Mouse (Mus musculus) embryo, embryonic 11 days (tissue): Measurements from ENCODE around the gene Gfod1.

Source experiments
- DNase-seq: peaks from one replicate; pipeline ENCODE4 v3.0.0-alpha.2; 2015

Gene Gfod1

DNA sequence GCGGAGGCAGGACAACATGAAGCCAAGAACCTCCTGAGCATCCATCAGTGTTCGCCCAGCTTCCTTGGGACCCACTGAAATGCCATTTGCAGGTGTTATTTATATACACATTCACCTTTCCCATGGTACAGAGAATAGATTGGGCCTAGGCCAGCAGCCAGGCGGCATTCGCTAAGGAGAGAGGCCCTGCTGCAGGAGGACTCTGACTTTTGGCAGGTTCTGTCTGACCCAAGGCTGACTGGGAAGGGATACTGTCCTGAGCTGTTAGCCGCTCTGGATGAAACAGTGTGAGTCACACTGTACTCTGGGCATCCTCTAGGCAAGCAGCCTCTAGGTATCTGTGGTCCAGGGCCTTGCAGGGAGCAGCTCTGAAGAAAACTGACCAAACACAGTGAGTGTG, 6.4 kb downstream of the Gfod1 start:
- no peak for DNase-seq

DNA sequence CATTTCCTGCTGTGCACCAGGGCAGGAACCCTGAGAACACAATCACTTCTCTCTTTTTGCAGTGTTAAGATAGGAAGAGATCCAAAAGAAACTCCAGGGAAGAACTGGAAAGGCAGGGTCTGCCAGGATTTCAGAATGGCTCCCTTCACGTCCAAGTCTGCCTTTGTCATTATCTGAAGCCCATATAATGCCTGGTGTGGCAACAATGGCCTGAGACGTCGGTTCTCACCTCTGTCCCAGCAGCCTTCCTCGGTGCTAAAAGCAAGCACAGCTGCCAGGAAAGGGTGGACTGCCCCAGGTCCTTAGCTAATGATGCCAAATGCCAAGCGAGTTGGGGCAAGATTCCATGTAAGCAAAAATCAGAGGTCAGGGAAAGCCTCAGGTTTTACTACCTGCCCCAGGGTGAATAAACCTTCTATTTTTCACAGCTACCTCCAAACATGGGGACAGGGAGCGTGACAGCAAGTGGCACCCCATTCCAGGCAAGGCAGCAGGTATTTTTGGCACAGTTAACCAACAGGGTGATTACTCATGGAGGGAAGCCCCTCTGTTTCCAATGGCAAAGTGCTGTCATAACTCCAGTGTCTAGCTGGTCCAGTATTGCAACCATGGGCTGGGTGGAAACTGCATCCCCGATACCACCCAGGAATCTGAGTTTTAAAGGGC, 7.7 kb downstream of the Gfod1 start:
- no peak for DNase-seq

DNA sequence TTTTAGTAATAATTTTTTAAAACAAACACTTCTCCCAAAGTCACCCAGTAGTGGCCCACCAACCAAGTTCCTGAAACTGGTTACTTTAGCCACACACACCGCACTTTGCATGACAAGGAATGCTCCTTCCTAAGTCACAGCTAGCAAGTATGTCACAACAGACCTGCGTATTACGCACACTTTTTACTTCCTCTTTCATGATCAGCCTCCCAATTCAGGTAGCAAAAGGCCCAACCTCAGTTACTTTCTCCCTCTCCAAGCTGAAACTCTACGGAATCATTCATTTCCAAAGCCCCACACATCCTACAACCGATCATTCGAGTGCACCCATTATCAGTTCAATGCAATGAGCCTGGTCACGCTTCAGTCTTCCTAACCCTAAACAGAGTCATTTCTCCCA, 8.3 kb downstream of the Gfod1 start:
- no peak for DNase-seq

DNA sequence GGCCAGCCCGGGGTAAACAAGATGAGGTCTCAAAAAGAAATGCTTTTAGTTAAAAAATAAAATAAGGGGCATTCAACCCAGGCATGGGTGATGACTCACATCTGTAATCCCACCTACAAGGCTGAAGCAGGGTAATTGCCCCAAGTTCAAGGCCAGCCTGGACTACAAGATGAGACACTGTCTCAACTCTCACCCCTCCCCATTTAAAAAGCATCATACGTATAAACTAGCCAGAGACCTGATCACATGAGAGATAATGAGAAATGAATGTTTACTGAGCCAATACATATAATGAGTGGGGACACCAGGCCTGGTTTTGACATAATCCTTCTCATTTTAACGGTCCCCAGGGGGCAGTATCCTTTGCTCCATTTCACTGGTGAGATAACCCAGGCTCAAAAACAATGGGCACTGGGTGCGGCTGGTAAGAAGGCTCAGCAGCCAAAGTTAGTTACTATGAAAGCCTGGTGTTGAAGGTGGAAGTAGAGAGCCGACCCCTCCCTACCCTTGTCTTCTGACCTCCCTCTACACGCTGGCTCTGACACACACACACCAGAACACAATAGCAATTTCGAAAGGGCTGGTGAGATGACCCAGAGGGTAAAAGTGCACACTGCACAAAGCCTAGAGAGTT, 8.9 kb downstream of the Gfod1 start:
- DNase-seq, result no peak

DNA sequence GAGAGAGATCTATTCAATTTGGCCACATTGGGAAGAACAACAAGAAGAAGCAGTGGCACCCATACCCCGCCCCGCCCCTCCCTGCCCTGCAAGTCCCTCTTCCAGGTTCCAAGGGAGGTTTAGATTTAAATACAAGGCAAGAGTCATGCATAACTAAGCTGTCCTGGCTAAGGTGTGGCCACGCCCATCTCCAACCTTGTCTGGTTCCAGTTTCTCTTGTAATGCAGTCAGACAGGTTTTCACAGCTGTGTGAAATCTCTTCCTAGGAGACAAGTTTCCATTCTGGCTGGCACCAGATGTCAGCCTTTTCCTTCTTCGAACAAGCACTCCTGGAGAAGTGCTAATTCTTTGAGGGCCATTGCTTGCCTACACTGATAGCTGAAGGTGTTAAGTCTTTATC, 11.1 kb downstream of the Gfod1 start:
- no peak for DNase-seq

DNA sequence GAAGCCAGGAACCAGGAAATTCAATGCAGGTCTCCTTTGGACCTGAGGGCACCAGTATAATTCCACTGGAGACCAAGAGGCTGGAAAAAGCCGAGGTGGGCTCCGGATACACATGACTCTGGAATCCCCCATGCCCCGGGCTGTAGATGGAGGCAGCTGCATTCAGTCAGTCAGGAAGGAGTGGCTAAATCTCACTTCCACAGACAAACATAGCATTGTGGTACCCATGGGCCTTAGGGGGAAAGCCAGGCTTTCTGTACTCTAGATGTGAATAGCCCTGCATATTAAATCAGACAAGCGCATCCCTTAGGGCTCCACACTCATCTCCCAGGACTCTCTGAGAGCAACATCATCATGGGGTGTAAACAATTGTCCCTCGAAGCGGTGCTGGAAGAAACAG, 14.9 kb downstream of the Gfod1 start:
- peak; percentile 13 for DNase-seq

DNA sequence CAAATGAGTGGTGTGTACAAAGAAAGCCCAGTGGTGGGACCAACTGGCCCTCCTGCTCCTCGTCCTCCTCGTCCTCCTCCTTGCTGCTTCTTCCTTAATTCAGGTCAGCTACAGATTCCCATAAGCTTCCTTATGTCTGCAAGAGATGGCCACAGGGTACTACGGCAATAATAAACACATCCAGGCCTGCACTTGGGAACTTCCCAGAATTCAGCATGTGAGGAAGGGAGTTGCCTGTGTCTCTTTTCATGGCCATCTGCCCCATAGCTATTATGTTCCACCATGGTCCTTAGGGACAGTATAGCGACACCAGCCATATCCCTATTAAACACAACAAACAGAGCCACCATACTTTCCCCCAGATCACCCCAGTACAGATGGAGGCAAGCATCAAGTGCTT, 15.5 kb downstream of the Gfod1 start:
- no peak for DNase-seq

DNA sequence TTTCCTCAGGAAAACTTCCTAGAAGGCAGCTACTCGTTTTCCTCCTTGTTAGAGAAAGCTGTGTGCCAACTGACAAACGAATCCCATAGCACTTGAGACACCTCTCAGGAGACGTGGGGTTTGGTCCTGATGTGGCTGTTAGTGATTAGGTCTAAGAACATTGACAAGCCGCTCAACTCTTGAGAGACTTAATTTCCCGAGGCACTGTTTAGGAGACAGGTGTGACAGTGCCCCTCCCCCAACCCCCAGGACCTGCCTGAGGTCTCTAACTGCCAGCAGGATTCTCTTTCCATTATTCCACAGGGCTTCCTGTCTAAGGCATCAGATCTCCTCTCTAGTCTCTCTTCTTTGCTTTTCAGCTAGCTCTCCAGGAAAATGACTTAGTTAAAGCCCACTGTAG, 15.9 kb downstream of the Gfod1 start:
- no peak for DNase-seq

DNA sequence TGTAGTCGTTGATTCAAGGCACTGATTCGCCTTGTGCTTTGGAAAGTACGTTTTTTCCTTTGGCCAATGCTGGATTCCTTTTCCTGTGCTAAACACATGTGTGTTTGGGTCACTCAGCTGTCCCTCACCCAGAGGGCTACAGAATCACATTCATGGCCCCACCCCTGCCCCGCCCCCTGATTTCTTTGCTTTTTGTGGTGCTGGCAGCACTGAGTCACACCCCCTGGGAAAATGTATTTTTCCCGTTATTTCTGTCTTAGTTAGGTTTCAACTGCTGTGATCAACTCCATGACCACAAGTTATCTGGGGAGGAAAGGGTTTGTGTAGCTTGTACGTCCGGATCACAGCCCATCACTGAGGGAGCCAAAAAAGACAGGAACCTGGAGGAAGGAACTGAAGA, 17.1 kb downstream of the Gfod1 start:
- DNase-seq, result no peak

DNA sequence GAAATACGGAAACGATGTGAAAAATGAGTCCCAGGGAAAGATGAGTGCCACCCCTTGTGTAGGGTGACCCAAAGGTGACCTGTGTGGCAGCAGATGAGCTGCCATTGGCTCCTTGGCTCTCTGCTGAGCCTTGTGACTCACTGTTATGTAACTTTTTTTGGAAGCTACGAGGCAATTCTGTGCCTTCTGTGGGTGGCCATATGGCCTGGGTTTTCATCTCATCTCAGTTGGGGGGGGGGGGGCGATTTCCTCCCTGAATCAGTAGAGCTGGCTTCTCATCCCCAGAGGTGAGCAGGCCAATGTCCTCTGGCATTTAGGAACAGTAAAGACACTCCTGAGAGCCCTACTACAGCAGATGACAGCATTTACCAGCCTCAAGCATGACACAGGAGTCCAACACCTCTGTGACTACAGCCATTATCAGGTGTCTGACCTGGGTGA, 19.2 kb downstream of the Gfod1 start:
- DNase-seq, result no peak

DNA sequence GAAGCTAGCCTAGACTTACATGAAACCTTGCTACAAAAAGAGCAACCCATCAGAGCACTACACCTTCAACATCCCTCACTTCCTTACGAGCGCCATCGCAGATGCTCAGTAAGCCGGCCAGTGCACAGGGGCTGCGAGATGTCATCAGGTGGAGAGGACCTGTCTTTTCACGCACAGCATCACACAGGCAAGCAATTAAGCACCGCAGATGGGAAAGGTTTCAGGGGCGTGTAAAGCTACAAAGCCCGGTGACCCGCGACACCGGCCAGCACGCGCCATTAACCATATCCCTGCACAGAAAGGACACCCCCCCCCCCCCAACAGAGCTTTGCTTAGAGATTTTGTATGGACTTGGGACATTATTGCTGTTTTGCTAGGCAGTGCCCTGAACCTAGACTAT, 30.1 kb downstream of the Gfod1 start:
- DNase-seq, result no peak

DNA sequence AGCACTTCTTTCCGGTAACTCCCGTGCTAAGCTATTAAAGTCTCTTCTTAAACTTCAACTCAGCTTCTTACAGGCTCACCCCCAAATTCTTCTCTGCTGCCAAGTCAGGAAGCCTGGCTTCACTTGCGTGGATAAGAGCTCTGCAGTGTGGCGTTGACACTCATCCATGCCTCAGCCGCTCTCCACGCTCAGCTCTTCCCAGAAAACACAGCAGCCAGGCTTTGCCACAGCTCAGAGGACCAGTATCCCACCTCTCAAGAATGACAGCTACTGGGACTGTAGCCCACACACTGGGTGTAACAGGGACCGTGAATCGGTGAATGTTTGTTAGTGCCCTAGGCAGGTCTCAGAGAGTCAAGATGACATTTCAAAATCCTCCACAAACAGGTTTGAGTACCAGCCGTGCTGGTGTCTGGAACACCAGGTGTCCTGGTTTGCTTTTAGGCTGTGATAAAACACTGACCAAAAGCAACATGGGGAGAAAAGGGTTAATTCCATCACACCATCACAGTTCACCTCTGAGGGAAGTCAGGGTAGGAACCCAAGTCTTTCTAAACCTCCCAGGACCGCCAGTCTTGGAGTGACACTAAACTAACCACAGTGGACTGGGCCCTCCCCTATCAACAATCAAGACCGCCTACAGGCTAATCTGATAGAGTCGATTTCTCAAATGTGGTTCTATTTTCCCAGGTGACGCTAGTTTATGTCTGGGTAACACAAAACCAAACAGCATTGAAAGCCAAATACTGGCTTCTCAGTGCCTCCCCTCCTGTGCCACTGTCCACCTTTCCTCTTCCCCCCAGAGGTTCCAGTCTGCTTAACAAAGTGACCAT, 31.5 kb downstream of the Gfod1 start:
- no peak for DNase-seq

DNA sequence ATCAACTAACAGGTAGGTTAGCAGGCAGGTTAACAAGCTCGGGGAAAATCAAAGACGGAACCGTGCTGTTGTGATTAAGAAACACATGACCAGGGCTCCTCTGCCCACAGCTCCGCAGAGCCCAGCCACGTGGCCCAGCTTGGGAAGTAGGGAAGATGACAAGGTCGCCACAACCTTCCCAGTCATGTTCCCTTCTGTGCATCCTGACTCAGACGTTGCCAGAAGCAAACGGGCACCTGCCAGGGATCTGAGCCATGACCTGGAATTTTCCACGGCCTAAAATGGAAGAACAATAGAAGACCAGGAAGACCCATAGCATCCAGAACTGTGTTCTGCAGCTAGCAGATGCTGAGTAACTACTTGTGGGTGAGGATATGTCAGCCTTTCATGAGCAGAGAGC, 32.5 kb downstream of the Gfod1 start:
- DNase-seq, result no peak

DNA sequence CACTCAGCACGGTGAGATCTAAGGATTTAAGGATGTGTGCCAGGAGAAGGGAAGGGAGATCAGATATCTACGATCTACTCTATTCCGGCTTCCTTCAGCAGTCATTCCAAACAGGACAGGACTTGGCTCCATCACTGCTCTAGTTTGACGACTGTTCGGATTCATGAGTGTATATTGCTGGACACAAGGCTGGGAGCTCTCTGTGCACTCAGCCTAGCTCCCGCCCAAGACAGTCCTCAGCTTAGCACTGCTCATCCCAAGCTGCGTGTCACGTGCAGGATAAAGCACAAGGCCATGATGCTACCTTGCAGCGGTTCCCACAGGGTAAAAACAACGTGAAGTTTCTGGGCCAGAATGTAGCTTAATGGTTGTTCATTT, 33.8 kb downstream of the Gfod1 start:
- DNase-seq, result no peak

DNA sequence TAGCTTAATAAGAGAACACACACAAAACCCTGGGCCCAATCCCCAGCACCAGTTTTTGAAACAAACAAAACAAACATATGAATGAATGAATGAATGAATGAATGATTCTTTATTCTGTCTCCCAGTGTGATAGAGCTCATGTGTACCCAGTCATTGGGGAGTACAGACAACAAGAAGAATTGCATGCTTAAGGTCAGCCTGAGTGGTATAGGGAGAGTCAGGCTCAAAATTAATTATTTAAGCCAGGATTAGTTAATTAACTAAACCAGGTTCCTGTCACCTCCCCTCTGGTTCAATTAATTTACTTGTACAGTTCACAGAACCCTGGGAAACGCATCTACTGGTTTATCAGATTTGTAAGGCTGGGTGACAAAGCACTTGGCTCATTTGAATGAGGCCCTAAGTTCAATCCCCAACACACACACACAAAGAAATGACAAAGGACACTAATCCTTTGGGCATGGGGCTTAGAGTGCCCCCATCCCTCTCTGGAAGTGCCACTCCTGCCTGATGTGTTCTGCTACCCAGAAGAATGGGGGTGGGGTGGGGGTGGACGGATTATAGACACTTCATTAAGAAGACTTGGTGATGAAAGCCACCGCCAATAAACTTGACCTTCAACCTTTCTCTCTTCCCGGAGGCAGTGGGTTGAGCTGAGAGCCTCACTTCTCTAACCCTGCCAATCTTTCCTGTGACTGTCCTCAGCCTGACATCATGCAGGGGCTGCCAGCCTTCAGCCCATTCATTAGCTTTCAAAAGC, 34.3 kb downstream of the Gfod1 start:
- peak; percentile 41 for DNase-seq

DNA sequence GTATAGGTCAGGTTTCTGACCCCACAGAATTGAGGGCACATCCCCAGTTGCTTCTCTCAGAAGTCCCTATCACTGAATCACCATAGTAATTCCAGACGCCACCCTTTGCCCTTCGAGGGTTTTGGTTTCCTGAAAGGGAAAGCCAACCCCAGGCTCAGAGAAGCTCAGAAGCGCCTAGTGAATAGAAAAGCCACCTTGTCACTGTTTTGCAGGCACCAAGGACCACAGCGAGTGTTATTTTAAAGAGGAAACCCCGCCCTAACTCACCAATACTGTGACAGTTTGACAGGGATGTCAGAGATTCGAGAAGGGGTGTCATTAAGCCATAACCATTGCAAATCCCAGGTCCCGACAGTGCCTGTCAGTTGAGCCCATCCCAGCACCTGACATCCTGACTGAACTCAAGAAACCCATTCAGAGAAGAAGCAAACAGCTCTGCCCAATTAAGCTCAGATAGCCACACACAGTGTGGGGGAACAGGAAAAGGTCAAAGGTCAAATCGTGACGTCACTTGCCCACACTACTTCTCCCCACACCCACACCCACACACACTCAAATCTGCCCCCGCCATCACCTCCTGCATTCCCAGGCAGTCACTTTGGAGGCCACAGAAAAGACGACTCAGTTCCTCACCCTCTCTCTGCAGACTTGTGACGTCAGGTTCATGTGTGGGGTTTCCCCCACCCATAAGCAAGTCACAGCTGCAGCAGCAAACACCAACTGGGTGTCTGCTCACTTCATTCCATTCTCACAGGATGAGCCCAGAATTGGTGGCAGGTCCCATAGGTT, 35.2 kb downstream of the Gfod1 start:
- no peak for DNase-seq

DNA sequence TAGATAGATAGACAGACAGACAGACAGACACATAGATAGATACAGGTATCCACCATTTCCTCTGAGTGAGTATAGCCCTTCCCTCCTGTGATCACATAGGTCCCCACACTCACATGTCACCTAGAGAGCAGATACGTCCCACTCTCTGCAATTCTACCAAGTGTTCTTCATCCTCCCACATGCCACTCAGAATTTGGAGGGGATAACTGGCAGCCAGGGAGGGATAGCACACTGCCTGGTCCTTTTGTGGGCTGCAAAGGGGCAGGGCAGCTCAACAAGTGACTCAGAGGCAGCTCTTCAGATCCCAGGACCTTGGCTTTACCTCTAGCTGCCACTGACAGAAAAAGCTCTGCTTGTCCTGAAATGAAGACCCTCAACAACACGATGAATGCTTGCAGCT, 36.1 kb downstream of the Gfod1 start:
- DNase-seq, result no peak

DNA sequence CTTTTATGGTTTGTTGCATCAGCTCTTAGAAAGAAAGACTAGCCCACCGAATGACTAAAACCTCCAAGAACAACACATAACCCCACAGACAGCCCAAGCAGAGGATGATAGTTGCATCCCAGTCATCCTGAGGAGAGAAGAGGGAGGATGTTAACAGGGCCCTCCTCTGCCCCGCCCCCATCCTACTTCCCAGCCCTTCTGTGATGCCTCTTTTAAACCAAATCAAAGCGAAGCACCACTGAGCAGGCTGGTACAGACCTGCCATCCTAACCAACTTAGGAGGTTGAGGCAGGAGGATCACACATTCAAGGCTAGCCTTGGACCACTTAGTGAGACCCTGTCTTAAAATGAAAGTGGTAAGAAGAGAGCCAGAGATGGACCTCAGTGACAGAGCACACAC, 36.8 kb downstream of the Gfod1 start:
- DNase-seq, result no peak

DNA sequence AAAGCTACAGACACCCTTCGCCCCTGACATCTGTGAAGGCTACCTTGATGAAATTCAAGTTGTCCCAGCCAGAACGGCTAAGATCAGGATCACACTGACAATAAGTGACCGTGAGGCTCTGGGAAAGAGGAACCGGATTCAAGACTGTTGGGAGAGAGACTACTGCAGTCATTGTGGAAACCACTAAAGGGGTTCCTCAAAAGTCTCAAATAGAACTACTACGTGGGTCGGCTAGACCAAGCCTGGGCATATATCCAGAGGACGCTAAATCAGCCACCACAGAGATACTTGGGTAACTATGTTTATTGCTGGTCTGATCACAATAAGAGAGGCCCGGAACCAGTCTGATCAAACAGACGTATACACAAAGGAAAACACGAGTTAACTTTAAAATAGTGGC, 37.6 kb downstream of the Gfod1 start:
- no peak for DNase-seq

DNA sequence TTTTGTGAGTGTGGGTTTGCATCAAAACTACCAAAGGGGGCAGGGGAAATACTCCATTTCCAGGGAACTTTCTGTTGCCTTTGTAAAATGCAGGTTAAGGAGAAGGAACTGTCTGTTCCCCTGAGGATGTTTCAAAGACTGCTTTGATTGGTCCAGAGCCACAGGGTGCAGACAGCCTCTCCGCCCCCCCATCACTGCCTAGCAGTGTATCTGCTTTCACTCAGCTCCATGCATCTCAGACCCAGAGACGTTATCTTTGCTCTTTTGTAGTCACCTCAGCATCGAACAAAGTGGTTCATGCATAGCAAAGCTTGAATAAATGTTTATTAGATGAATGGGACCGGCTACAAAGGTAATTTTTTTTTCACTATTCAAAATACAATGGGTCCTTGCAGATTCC, 38.9 kb downstream of the Gfod1 start:
- no peak for DNase-seq

DNA sequence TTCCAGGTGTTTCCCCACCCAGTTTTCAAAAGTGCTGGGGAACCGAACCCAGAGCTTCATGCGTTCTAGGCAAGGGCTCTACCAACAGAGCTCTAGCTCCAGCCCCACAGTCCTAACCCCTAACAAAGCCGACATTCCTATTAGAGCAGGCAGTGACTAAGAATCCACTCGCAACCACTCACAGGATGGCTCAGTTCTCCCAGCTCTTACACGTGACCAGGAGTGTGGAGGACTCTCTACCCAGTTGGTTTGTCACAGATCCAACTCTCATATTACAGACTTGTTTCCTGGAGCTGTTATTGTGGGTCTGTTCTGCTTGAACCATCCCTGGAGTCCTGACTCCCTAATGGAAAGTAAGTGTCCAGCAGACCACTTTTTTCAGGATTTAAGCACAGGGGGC, 40.3 kb downstream of the Gfod1 start:
- DNase-seq, result no peak

DNA sequence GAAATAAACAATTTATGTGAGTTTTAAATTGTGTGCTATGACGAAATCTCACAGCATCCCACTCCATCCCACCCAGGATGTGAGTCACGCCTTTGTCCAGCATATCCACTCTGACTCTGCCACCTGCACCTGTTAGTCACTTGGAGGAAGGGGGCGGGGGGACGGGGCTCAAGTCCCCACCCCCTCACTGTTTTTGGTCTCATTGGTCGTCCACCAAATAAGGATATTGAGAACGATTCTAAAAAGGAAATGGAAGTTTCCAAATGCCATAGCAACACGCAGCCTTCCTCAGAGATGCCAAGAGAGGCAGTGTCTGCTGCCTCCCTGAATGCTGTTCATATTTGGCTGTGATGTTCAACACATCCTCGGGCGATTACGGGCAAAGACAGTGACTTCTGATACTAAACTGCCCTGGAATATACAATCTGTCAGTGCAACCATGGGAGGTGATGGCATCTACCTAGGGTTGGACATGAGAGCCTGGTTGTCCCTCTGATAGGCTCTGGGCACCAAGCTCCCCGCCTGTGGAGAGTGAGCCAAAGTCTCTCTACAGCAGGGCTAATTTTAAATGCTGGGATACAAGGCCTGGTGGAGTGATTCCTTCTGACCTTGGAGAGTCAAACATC, 41.7 kb downstream of the Gfod1 start:
- no peak for DNase-seq
